Mouse (Mus musculus) small intestine, adult 2 months (tissue): ENCODE data around the gene Slc10a2. TPM values are rescaled to one million over a fixed set of nuclear protein-coding genes. Genes with fewer than 3 reads are reported as not detected.

Experiments
- H3K27ac ChIP-seq: fragments of 200-500 bp; 2 replicates; pipeline ENCODE4 v1.5.1; 2012; ENCODE audit warnings: low read depth, low read length, control low read depth, inconsistent platforms; ENCODE audit not compliant: insufficient read depth
- H3K27me3 ChIP-seq: fragments of 200-500 bp; 2 replicates; pipeline ENCODE4 v1.6.1; 2012; ENCODE audit warnings: mild to moderate bottlenecking, moderate library complexity, low read length, inconsistent platforms; ENCODE audit not compliant: control insufficient read depth, insufficient read depth
- H3K36me3 ChIP-seq: fragments of 200-500 bp; 2 replicates; pipeline ENCODE4 v1.6.1; 2012; ENCODE audit warnings: mild to moderate bottlenecking, low read length, control low read depth, inconsistent platforms; ENCODE audit not compliant: control insufficient read depth, insufficient read depth
- H3K4me1 ChIP-seq: fragments of 200-500 bp; 2 replicates; pipeline ENCODE4 v1.6.1; 2012; ENCODE audit warnings: low read length, inconsistent platforms, mixed read lengths; ENCODE audit not compliant: control insufficient read depth, insufficient read depth, insufficient read length
- H3K4me3 ChIP-seq: fragments of 200-500 bp; 2 replicates; pipeline ENCODE4 v1.5.1; 2012; ENCODE audit warnings: low read depth, mild to moderate bottlenecking, control low read depth, inconsistent platforms, low read length, moderate library complexity
- CTCF ChIP-seq: fragments of 200-500 bp; IDR thresholded peaks from 2 replicates; pipeline ENCODE4 v1.5.1; 2012; ENCODE audit warnings: low read depth, mild to moderate bottlenecking, control low read depth, inconsistent platforms, low read length, moderate library complexity, mixed read lengths; ENCODE audit not compliant: insufficient replicate concordance, insufficient read length; ENCODE audit errors: extremely low read depth
- POLR2A ChIP-seq: fragments of 200-500 bp; IDR thresholded peaks from 2 replicates; pipeline ENCODE4 v1.6.1; 2012; ENCODE audit warnings: low read depth, mild to moderate bottlenecking, control low read depth, inconsistent platforms, low read length, moderate library complexity
- WGBS: fragments of 180-500 bp; shearing (Covaris S2); methylation state at CpG from one replicate; pipeline ENCODE4 v1.1.7; 2018; 5-methylcytosine and 5-hydroxymethylcytosine counted together
- polyA plus RNA-seq: library from polyadenylated mRNA; depleted of rRNA; stranded (reverse); fragments of >200 nt; gene quantifications from 2 replicates; pipeline ENCODE4 v1.2.3, GENCODE M21; 2012

Gene Slc10a2
- polyA plus RNA-seq, 1 experiment = 0.96 TPM

- 88% methylated on average over 4 of the region's 4 CpGs for WGBS
- TF ChIP-seq POLR2A (no peak), CTCF (no peak)
Observed at GRCm38 (mm10) chr8:5038811-5039561, 66.2 kb downstream of the Slc10a2 start.

More at GRCm38 (mm10) chr8:5038811-5039561, 66.2 kb downstream of the Slc10a2 start:
- Histone ChIP-seq H3K27me3 (no peaks in the 10 kb centered on the region), H3K4me3 (no peak overlapping the region), H3K36me3 (no peaks in the 10 kb centered on the region), H3K27ac (no peak overlapping the region; the same call in 1 of the 2 replicates), H3K4me1 (peaks cover 7% of the 10 kb centered on the region; the same call in 1 of the 2 replicates)
